Mouse (Mus musculus) stomach, postnatal 0 days (tissue): ENCODE data around the gene Tmem202. TPM values are rescaled to one million over a fixed set of nuclear protein-coding genes. Genes with fewer than 3 reads are reported as not detected.

Experiments used
- ATAC-seq: fragments of 200-750 bp; cut with Nextera tagmentation; 2 replicates; pipeline ENCODE4 v1.8.0; 2017; ENCODE audit not compliant: low FRiP score, low TSS enrichment
- DNase-seq: peaks from one replicate; pipeline ENCODE4 v3.0.0-alpha.2; 2016; ENCODE audit warnings: low spot score
- H3K27ac ChIP-seq: fragments of 300-500 bp; sonication (generic); replicated peaks from 2 replicates; pipeline ENCODE4 v1.5.1; 2014; ENCODE audit warnings: mild to moderate bottlenecking, control low read depth
- H3K27me3 ChIP-seq: fragments of 300-500 bp; sonication (generic); 2 replicates; pipeline ENCODE4 v1.6.1; 2014; ENCODE audit warnings: low read length; ENCODE audit not compliant: control insufficient read depth, insufficient read depth
- H3K36me3 ChIP-seq: fragments of 300-500 bp; sonication (generic); 2 replicates; pipeline ENCODE4 v1.6.1; 2014; ENCODE audit warnings: low read length, mixed read lengths; ENCODE audit not compliant: control insufficient read depth, insufficient read depth
- H3K4me1 ChIP-seq: fragments of 300-500 bp; sonication (generic); replicated peaks from 2 replicates; pipeline ENCODE4 v1.6.1; 2014; ENCODE audit warnings: antibody characterized with exemption; ENCODE audit not compliant: control insufficient read depth, insufficient read depth
- H3K4me2 ChIP-seq: fragments of 300-500 bp; sonication (generic); replicated peaks from 2 replicates; pipeline ENCODE4 v1.6.1; 2014; ENCODE audit warnings: low read depth, mild to moderate bottlenecking, control low read depth, moderate library complexity
- H3K4me3 ChIP-seq: fragments of 300-500 bp; sonication (generic); 2 replicates; pipeline ENCODE4 v1.5.1; 2014; ENCODE audit warnings: low read depth, low read length, control low read depth
- H3K9ac ChIP-seq: fragments of 300-500 bp; sonication (generic); 2 replicates; pipeline ENCODE4 v1.6.1; 2014; ENCODE audit warnings: mild to moderate bottlenecking, low read length, control low read depth, mixed read lengths
- H3K9me3 ChIP-seq: fragments of 300-500 bp; sonication (generic); 2 replicates; pipeline ENCODE4 v1.6.1; 2016; ENCODE audit warnings: low read length; ENCODE audit not compliant: control insufficient read depth
- CTCF ChIP-seq: IDR thresholded peaks from 2 replicates; pipeline ENCODE4 v1.5.1; 2016; ENCODE audit warnings: antibody characterized with exemption, low read depth, mild to moderate bottlenecking, moderate library complexity
- EP300 ChIP-seq: optimal IDR thresholded peaks from 2 replicates; pipeline ENCODE3; 2016; ENCODE audit warnings: antibody characterized with exemption
- WGBS: fragments of 180-500 bp; shearing (Covaris S2); extraction: QIAGEN DNeasy Blood & Tissue Kit; methylation state at CpG from one replicate; pipeline ENCODE4 v1.1.7; 2014; 5-methylcytosine and 5-hydroxymethylcytosine counted together
- polyA plus RNA-seq: library from polyadenylated mRNA; unstranded; fragments of >200 nt; fragmentation: Nextera tagmentation; extraction: Ambion mirVana; gene quantifications from 2 replicates; pipeline ENCODE4 v1.2.1, GENCODE M21; 2015

The Tmem202 gene
- polyA plus RNA-seq, 1 experiment from 2014 or later = 0.25 TPM

DNA sequence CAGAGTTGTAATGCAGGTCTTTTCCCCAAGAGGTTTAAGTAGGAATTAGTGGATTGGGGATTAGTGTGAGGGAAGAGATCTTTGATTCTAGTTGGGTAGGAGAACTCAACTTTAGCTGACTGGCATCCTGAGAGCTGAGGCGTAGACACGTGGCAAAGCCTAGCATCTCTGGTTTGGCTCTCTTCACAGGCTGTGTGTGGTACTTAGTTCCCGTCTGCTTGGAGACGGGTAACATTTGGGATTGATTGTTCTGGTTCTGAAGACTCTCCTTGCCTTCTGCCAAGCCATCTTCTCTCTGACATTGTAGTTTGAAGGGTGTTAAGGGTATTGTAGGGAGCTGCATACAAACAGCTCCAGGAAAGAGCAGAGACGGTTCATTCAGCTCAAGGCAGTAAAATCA lies 13.0 kb upstream of the Tmem202 start:
- no peak for DNase-seq
- WGBS = 84% methylated on average over 5 of the region's 5 CpGs
- H3K36me3 ChIP-seq = no peaks in the 10 kb centered on the region
- H3K27me3 ChIP-seq = no peaks in the 10 kb centered on the region
- H3K9ac ChIP-seq = no peak overlapping the region
- H3K9me3 ChIP-seq = no peaks in the 10 kb centered on the region
- no peak overlapping the region for H3K4me3 ChIP-seq
- no peaks in the 10 kb centered on the region for H3K4me1 ChIP-seq
- no peak overlapping the region for H3K27ac ChIP-seq
- ATAC-seq = no peak
- no peak for TF ChIP-seq CTCF
- no peak for TF ChIP-seq EP300
- H3K4me2 ChIP-seq = no peak overlapping the region

DNA sequence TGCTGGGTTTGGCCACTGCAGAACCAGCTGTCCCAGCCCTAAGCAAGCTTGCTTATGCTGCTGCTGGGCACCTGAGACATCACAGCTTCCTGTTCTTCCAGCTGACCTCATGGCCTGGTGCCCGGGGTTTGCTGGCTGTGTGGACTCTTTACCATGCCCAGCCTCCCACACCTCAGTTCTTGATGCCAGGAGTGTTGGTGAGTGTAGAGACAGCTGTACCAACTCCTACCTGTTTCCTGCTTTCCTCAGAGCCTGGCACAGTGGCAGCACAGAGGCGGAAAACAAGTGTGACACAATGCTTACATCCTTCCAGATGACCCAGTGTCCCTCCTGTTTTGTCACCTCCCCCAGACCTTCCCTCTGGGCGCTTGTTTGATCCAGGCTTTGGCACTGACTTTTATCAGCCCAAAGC lies 12.0 kb upstream of the Tmem202 start:
- H3K4me3 ChIP-seq = no peak overlapping the region
- no peak overlapping the region for H3K4me2 ChIP-seq
- no peaks in the 10 kb centered on the region for H3K27me3 ChIP-seq
- ATAC-seq (peak; percentile 81), DNase-seq (peak; percentile 76)
- 49% methylated on average over 3 of the region's 3 CpGs for WGBS
- TF ChIP-seq CTCF (no peak), EP300 (no peak)
- no peaks in the 10 kb centered on the region for H3K4me1 ChIP-seq
- H3K27ac ChIP-seq = peak overlapping the region; percentile 53; the same call in 1 of the 2 replicates
- H3K9me3 ChIP-seq = no peaks in the 10 kb centered on the region
- H3K36me3 ChIP-seq = no peaks in the 10 kb centered on the region
- H3K9ac ChIP-seq = no peak overlapping the region

DNA sequence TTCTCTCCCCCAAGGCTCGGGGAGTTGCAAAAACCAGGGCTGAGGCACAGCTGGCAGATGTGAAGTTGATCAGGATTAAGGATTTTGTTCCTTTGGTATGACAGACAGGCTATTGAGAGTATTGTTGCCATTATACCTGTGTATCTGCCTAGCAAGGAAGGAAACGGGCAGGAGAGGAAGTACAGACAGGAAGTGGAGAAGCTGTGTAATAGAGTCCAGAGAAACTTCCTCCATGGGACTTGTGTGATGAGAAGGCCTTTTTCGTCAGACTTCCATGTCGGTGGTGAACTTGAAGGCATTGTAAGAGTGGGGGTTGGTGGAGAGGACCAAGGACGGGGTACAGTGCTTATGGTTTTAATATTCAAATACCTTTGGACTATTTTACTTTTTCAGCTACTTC lies 11.4 kb upstream of the Tmem202 start:
- Histone ChIP-seq H3K36me3 (no peaks in the 10 kb centered on the region), H3K27ac (no peak overlapping the region), H3K4me2 (no peak overlapping the region), H3K27me3 (no peaks in the 10 kb centered on the region), H3K4me1 (no peaks in the 10 kb centered on the region), H3K4me3 (no peak overlapping the region), H3K9me3 (no peaks in the 10 kb centered on the region), H3K9ac (no peak overlapping the region; the same call in 1 of the 2 replicates)
- no peak for DNase-seq
- ATAC-seq = no peak
- WGBS = 77% methylated on average over 5 of the region's 5 CpGs
- no peak for TF ChIP-seq EP300
- TF ChIP-seq CTCF = no peak

DNA sequence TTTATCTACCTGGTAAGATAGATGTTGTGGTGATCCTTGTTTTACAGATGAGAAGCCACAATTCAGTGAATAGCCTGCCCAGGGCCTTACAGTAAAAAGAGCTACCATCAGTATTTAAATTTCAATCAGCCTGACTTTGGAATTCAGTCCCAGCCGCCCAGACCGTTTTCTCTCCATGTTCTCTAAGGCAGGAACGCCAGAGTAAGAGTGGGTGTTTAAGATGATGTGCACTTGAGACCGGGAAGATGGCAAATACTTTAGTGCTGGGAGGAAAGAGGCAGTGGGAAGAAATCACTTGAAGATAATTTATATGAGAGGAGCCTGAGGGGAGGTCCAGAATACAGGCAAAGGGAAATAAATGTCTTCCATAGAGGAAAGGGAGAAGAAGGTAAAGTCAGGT lies 10.4 kb upstream of the Tmem202 start:
- DNase-seq = no peak
- H3K4me1 ChIP-seq = no peaks in the 10 kb centered on the region
- no peak overlapping the region for H3K27ac ChIP-seq
- no peak overlapping the region for H3K9ac ChIP-seq
- WGBS = 91% methylated on average over 4 of the region's 4 CpGs
- no peak overlapping the region for H3K4me3 ChIP-seq
- no peaks in the 10 kb centered on the region for H3K36me3 ChIP-seq
- no peak for TF ChIP-seq CTCF
- no peak for TF ChIP-seq EP300
- no peaks in the 10 kb centered on the region for H3K27me3 ChIP-seq
- no peaks in the 10 kb centered on the region for H3K9me3 ChIP-seq
- ATAC-seq = no peak
- H3K4me2 ChIP-seq = no peak overlapping the region

DNA sequence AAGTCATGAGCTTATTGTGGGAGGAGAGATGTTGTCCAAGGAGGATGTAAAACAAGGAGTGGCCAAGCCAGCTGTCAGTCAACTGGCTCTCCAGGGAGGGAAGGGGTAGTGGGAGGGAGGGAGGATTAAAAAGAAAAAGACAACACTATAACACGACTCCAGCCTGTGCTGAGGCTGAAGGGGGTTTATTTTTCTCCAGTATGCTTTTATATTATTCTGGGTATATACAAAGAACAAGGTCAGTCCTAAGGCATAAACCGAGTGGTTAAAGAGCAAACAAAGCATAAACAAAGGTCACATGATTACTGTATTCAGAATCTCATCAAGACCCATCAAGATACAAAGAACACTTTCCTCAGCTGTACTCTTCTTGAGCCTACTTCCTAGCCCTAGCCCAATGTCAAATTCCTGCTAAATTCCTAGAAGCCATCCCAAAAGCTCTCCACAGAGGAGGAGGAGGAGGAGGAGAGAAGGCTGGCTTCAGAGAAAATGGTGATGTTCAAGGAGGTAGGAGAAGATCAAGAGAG lies 9.4 kb upstream of the Tmem202 start:
- Histone ChIP-seq H3K27ac (no peak overlapping the region), H3K9me3 (no peaks in the 10 kb centered on the region), H3K9ac (no peak overlapping the region), H3K4me2 (no peak overlapping the region), H3K4me3 (no peak overlapping the region), H3K27me3 (no peaks in the 10 kb centered on the region), H3K4me1 (no peaks in the 10 kb centered on the region), H3K36me3 (no peaks in the 10 kb centered on the region)
- DNase-seq (no peak), ATAC-seq (no peak)
- TF ChIP-seq CTCF (no peak), EP300 (no peak)
- 50% methylated on average over 2 of the region's 2 CpGs for WGBS

DNA sequence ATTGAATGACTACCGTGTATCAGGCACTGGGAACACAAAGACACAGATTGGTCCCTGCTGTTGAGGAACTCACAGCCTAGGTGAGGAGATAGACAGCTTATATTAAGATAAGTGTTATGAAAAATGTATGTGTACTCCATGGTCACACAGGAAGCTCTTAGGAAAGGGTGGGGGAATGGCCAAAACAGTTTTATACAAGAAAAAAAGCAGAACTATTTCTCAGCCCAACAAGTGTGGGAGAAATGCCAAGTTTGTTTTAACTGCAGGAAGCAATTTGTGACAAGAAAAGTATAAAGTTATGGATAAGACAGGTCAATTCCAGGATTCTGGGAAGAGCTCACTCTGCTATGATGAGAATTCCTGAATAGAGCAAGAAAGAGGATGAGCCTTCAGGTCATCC lies 8.2 kb upstream of the Tmem202 start:
- Histone ChIP-seq H3K27me3 (no peaks in the 10 kb centered on the region), H3K4me1 (no peaks in the 10 kb centered on the region), H3K4me2 (no peak overlapping the region), H3K36me3 (no peaks in the 10 kb centered on the region), H3K27ac (no peak overlapping the region), H3K9ac (no peak overlapping the region), H3K4me3 (no peak overlapping the region), H3K9me3 (no peaks in the 10 kb centered on the region)
- WGBS = 68% methylated on average over 1 of the region's 1 CpGs
- DNase-seq (no peak), ATAC-seq (no peak)
- TF ChIP-seq EP300 (no peak), CTCF (no peak)
